Mouse (Mus musculus): ENCODE measurements around the gene Aip.

Gene Aip

GRCm38 (mm10) chr19:4130106-4130505 is 4.4 kb upstream of the Aip start:
- POLR2A ChIA-PET, result interaction anchor here (0.6 to 2.4 kb wide), 13 partner anchors 9 to 194 kb away, joined by 3 to 9 read pairs (median 4); partner anchors contain the start of genes Gpr152 (in 2 of the 4), Gm49405 (in 1 of the 4), Nudt8 (in 1 of the 4) and Rps6kb2 (in 1 of the 4)
- CTCF ChIA-PET, result interaction anchor here in 3 of 4 experiments (0.6 to 1.3 kb wide), 3 partner anchors 11 to 796 kb away, joined by 3 to 13 read pairs (median 3); no protein-coding TSS in a partner anchor

DNA sequence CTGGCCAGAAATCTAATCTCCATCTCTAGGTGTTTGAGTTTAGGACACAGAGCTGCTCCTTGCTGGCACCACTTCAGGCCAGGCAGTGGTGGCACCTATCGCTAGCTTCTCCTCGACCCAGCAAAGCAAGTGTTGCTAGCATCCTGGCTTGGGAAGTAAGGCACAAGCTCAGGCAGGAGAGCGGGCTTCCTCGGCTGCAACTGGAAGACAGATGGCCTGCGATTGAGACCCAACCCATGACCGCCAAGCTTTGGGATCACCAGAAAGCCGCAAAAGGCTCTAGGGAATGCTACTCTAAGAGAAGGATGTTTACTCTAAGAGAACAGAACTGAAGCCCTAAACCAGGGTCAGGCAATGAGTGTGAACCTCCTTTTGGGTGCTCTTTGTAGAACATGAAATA is 3.8 kb upstream of the Aip start:
- ChIA-PET CTCF (interaction anchor here in 2 of 4 experiments (0.9 to 1.3 kb wide), 3 partner anchors 41 to 99 kb away, joined by 3 to 6 read pairs (median 3); no protein-coding TSS in a partner anchor), POLR2A (interaction anchor here in 3 of 4 experiments (0.7 to 2.4 kb wide), 10 partner anchors 8 to 129 kb away, joined by 3 to 8 read pairs (median 3); partner anchors contain the start of genes Gm49405 (in 1 of the 3), Gpr152 (in 1 of the 3), Nudt8 (in 1 of the 3) and Rps6kb2 (in 1 of the 3))

- ChIA-PET CTCF (interaction anchor here in 3 of 4 experiments (0.6 to 3.3 kb wide), 6 partner anchors 10 to 183 kb away, joined by 3 to 29 read pairs (median 7); partner anchors contain the start of genes Gm49405 (in 1 of the 3), Gpr152 (in 1 of the 3), Nudt8 (in 1 of the 3) and Pitpnm1 (in 1 of the 3)), POLR2A (interaction anchor here in 3 of 4 experiments (0.5 to 7.3 kb wide), 21 partner anchors 12 to 160 kb away, joined by 3 to 67 read pairs (median 5); partner anchors contain the start of genes Cdk2ap2 (in 3 of the 3), Rad9a (in 2 of the 3), Ankrd13d (in 1 of the 3) and Gpr152 (in 1 of the 3))
Measured at GRCm38 (mm10) chr19:4126759-4127495, 1.3 kb upstream of the Aip start.

- ChIA-PET POLR2A (interaction anchor here (0.6 to 7.3 kb wide), 57 partner anchors 12 to 1563 kb away, joined by 3 to 67 read pairs (median 4); partner anchors contain the start of genes Cdk2ap2 (in 3 of the 4), Ppp1ca (in 3 of the 4), Ankrd13d (in 2 of the 4) and Gstp2 (in 2 of the 4)), CTCF (interaction anchor here (0.5 to 3.3 kb wide), 51 partner anchors 12 to 1842 kb away, joined by 3 to 29 read pairs (median 4); partner anchors contain the start of genes Cdk2ap2 (in 2 of the 4), Gstp2 (in 2 of the 4), Ndufv1 (in 2 of the 4) and Ankrd13d (in 1 of the 4))
Measured at GRCm38 (mm10) chr19:4125268-4125667, 390 bp downstream of the Aip start.

DNA sequence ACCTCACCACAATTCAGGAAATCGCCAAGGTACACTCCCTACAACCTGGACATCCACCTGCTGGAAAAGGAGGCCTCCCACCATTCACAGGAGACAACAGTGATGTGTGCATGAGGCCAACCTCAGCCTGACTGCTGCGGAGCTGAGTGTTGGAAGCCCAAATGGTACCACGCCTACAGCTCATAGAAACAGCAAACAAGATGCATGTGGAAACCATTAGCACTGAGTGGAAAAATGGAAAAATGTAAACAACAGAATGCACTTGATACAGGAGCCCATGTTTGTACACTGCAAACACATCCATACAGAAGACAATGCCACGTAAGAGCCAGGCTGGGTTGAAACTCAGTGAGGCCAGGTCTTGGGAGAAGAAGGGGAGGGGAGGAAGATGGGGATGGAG is 1.2 kb downstream of the Aip start:
- CTCF ChIA-PET, result interaction anchor here (0.6 to 3.3 kb wide), 17 partner anchors 13 to 848 kb away, joined by 3 to 29 read pairs (median 5); partner anchors contain the start of genes Gpr152 (in 2 of the 4), Cdk2ap2 (in 1 of the 4) and Pitpnm1 (in 1 of the 4)
- POLR2A ChIA-PET, result interaction anchor here in 3 of 4 experiments (0.6 to 7.3 kb wide), 33 partner anchors 13 to 208 kb away, joined by 3 to 67 read pairs (median 5); partner anchors contain the start of genes Ppp1ca (in 3 of the 3), Cdk2ap2 (in 2 of the 3), Gstp2 (in 2 of the 3) and Ndufv1 (in 2 of the 3)

- POLR2A ChIA-PET, result interaction anchor here in 3 of 4 experiments (1.0 to 7.3 kb wide), 18 partner anchors 10 to 125 kb away, joined by 3 to 67 read pairs (median 8); partner anchors contain the start of genes Cdk2ap2 (in 2 of the 3), Gpr152 (in 1 of the 3), Gstp2 (in 1 of the 3) and Ndufv1 (in 1 of the 3)
- CTCF ChIA-PET, result interaction anchor here in 3 of 4 experiments (1.0 to 2.0 kb wide), 4 partner anchors 69 to 122 kb away, joined by 3 to 10 read pairs (median 4); partner anchors contain the start of genes Gm49405 (in 1 of the 3), Nudt8 (in 1 of the 3) and Ppp1ca (in 1 of the 3)
Measured at GRCm38 (mm10) chr19:4122411-4123370, 3.0 kb downstream of the Aip start.

GRCm38 (mm10) chr19:4121896-4122295 is 3.8 kb downstream of the Aip start:
- ChIA-PET CTCF (interaction anchor here in 3 of 4 experiments (0.8 to 2.1 kb wide), 12 partner anchors 13 to 121 kb away, joined by 3 to 10 read pairs (median 4); partner anchors contain the start of genes Cdk2ap2 (in 1 of the 3), Gm49405 (in 1 of the 3), Nudt8 (in 1 of the 3) and Pitpnm1 (in 1 of the 3)), POLR2A (interaction anchor here in 3 of 4 experiments (0.6 to 7.3 kb wide), 64 partner anchors 9 to 414 kb away, joined by 3 to 67 read pairs (median 5); partner anchors contain the start of genes Ppp1ca (in 3 of the 3), Cdk2ap2 (in 2 of the 3), Gpr152 (in 2 of the 3) and Gstp2 (in 2 of the 3))

DNA sequence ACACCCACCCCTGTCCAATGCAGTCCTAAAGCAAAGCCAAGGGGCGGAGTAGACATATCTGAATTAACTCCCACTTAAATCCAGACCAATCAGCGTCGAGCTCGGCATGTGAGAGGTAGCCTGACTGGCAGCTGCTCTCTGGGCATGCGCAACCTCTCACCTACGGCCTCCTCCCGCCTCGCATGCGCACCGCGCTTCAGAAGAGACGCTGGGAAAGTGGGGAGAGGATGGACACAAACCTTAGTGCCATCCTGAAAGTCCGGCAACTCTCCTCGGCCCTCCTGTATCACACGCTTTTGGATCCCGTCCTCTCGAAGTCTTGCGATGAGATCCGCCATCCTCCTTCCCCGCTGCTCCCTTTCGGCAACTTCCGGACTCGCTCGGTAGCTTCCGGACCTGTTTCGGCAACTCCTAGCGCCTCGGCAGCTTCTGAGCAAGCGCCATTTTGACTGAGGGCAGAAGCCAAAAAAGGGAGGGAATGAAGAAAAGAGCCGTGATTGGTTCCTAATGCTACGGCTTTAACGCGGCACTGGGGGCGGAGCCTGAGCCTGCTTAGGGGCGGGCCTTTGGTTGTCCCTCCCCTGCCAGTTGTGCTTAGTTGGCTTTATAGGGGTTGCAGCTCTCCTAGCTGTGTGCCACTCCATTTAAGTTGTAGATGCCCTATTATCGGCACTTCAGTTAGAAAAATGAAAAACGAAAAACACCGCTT is 4.4 kb downstream of the Aip start:
- ChIA-PET POLR2A (interaction anchor here (0.5 to 7.3 kb wide), 80 partner anchors 9 to 413 kb away, joined by 3 to 67 read pairs (median 4); partner anchors contain the start of genes Cdk2ap2 (in 3 of the 4), Gstp2 (in 3 of the 4), Ppp1ca (in 3 of the 4) and Gpr152 (in 2 of the 4)), CTCF (interaction anchor here (0.8 to 2.1 kb wide), 18 partner anchors 12 to 161 kb away, joined by 3 to 10 read pairs (median 4); partner anchors contain the start of genes Ppp1ca (in 2 of the 4), Ankrd13d (in 1 of the 4), Cdk2ap2 (in 1 of the 4) and Gm49405 (in 1 of the 4))

DNA sequence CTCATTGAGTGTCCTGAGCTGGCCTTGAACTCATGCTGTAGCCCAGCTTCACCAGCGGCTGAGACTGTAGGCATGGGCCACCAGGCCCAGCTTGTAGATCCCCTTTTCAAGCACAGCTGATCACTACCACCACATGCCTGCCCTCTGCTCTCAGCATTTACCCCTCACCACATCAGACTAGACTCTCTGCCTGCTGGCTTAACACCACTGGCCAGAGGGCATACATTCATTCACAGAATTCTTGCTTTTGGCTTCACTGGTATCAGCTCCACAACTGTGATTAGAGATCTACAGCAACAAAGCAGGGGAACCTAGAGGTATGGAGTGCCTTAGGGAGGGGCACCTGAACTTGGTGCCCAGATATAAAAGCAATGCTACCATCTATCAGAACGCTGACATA is 5.2 kb downstream of the Aip start:
- CTCF ChIA-PET, result interaction anchor here in 3 of 4 experiments (0.9 to 2.1 kb wide), 13 partner anchors 21 to 162 kb away, joined by 3 to 10 read pairs (median 4); partner anchors contain the start of genes Ankrd13d (in 1 of the 3), Cdk2ap2 (in 1 of the 3), Gm49405 (in 1 of the 3) and Nudt8 (in 1 of the 3)
- POLR2A ChIA-PET, result interaction anchor here (0.5 to 7.3 kb wide), 60 partner anchors 8 to 208 kb away, joined by 3 to 67 read pairs (median 6); partner anchors contain the start of genes Cdk2ap2 (in 3 of the 4), Gstp2 (in 3 of the 4), Ppp1ca (in 3 of the 4) and Gpr152 (in 2 of the 4)

- CTCF ChIA-PET, result interaction anchor here in 2 of 4 experiments (0.7 to 2.1 kb wide), 4 partner anchors 21 to 163 kb away, joined by 4 to 9 read pairs (median 4); partner anchors contain the start of gene Ankrd13d (in 1 of the 2)
- POLR2A ChIA-PET, result interaction anchor here in 3 of 4 experiments (0.9 to 4.6 kb wide), 29 partner anchors 7 to 207 kb away, joined by 3 to 45 read pairs (median 7); partner anchors contain the start of genes Ppp1ca (in 3 of the 3), Cdk2ap2 (in 2 of the 3), Pold4 (in 2 of the 3) and Gstp2 (in 1 of the 3)
Measured at GRCm38 (mm10) chr19:4119716-4120487, 5.8 kb downstream of the Aip start.

DNA sequence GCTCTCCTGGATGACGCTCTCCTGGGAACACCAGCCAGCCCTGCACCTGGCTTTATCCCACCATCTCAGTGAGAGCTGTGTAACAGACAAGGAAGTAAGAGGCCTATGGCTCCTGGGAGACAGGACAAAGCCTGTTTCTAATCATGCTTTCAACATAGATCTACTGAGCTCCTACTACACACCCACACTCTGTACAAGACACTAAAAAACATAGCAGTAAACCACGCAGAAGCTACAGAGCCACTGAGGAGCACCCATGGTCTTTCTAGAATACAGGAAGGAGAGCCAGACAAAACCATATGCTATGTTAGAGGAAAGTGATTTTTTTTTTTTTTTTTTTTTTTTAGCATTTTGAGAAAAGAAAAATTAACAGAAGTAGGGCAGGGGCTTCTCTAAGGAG is 7.3 kb downstream of the Aip start:
- ChIA-PET CTCF (interaction anchor here in 2 of 4 experiments (0.8 to 1.0 kb wide), 2 partner anchors 74 to 109 kb away, joined by 3 to 9 read pairs; no protein-coding TSS in a partner anchor), POLR2A (interaction anchor here in 3 of 4 experiments (0.7 to 4.6 kb wide), 6 partner anchors 11 to 83 kb away, joined by 3 to 22 read pairs (median 4); partner anchors contain the start of gene Rad9a (in 1 of the 3))

DNA sequence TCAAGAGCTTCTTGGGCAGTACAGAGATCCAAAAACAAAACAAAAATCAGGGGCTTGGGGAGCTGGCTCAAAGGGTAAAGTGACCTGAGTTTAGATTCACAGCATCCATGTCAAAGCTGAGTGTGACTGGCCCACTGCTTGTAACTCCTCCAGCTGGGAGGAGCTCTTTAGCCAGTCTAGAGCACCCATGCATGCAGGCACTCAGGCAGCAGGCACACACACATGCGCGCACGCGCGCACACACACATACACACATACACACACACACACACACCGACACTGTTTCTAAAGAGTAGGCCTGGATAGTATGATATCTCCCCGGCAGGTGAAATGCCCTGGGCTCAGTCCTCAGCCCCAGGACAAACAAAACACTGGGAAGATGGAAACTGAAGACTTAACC is 8.7 kb downstream of the Aip start:
- POLR2A ChIA-PET, result interaction anchor here in 3 of 4 experiments (1.1 to 1.9 kb wide), 5 partner anchors 15 to 85 kb away, joined by 3 to 6 read pairs (median 4); partner anchors contain the start of genes Cdk2ap2 (in 1 of the 3) and Rad9a (in 1 of the 3)
- CTCF ChIA-PET, result interaction anchor here in 1 of 4 experiments (0.6 kb wide), 1 partner anchor 626 kb away, joined by 4 read pairs; no protein-coding TSS in a partner anchor

DNA sequence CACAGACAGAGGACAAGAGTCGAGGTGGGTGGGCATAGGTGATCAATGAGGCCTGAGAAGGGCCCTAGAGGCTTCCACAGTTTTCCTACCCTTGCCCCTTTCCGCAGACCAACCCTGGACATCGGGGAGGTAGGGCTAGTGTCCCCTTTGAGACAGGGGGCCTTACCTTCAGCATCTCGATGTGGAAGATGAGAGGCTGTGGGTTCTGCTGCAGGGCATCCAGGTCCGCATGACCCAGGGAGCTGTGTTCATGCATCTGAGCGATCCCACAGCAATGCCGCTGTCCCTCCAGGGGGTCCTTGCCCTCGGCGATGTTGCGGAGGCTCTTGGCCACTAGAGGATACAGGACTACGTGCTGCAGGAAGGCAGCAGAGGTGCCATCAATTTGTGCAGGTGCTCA is 9.8 kb downstream of the Aip start:
- ChIA-PET POLR2A (interaction anchor here in 3 of 4 experiments (0.8 to 1.9 kb wide), 5 partner anchors 14 to 86 kb away, joined by 3 to 6 read pairs (median 4); partner anchors contain the start of genes Cdk2ap2 (in 1 of the 3) and Rad9a (in 1 of the 3)), CTCF (no interaction called here)

- ChIA-PET POLR2A (no interaction called here), CTCF (interaction anchor here in 1 of 4 experiments (1.3 kb wide), 1 partner anchor 113 kb away, joined by 3 read pairs; no protein-coding TSS in a partner anchor)
Measured at GRCm38 (mm10) chr19:4115144-4115543, 10.5 kb downstream of the Aip start.

Data from embryonic stem cell, embryonic (primary cell).